Mouse (Mus musculus) MEL (cell line): Measurements from ENCODE around the gene Adgb.

ENCODE experiments used
- CTCF ChIP-seq, 3 experiments: IDR thresholded peaks in 2 of 3; conservative IDR thresholded peaks in 1 of 3; 2 replicates each; pipeline ENCODE4 v1.5.1; 2011 to 2012; ENCODE audit warnings: low read length in 3 of 3, low read depth in 2 of 3, mild to moderate bottlenecking in 2 of 3, improper control_type of control experiment in 1 of 3, inconsistent platforms in 1 of 3, mixed read lengths in 1 of 3, moderate library complexity in 1 of 3; ENCODE audit not compliant: control insufficient read depth in 1 of 3, insufficient read depth in 1 of 3, poor library complexity in 1 of 3, severe bottlenecking in 1 of 3
- EP300 ChIP-seq, 2 experiments: IDR thresholded peaks; 2 replicates each; pipeline ENCODE4 v1.6.1; 2011; ENCODE audit warnings: improper control_type of control experiment in 2 of 2, low read length in 2 of 2, low read depth in 1 of 2, mild to moderate bottlenecking in 1 of 2
- GATA1 ChIP-seq: IDR thresholded peaks from 2 replicates; pipeline ENCODE4 v1.6.1; 2011; ENCODE audit warnings: low read depth, low read length, improper control_type of control experiment
- MAX ChIP-seq: IDR thresholded peaks from 2 replicates; pipeline ENCODE4 v1.6.1; 2011; ENCODE audit warnings: low read length, improper control_type of control experiment
- MYB ChIP-seq: IDR thresholded peaks from 2 replicates; pipeline ENCODE4 v1.6.1; 2011; ENCODE audit warnings: mild to moderate bottlenecking, low read depth, low read length, improper control_type of control experiment
- POLR2A ChIP-seq, 2 experiments: IDR thresholded peaks; 2 replicates each; pipeline ENCODE4 v1.6.1; 2011 to 2012; ENCODE audit warnings: low read length in 2 of 2, mild to moderate bottlenecking in 2 of 2, control low read depth in 1 of 2, improper control_type of control experiment in 1 of 2, low read depth in 1 of 2, moderate library complexity in 1 of 2; ENCODE audit not compliant: control insufficient read depth in 1 of 2, insufficient read depth in 1 of 2, poor library complexity in 1 of 2
- RCOR1 ChIP-seq: IDR thresholded peaks from 2 replicates; pipeline ENCODE4 v1.6.1; 2012; ENCODE audit warnings: low read depth, mild to moderate bottlenecking, inconsistent platforms, low read length, improper control_type of control experiment
- UBTF ChIP-seq: IDR thresholded peaks from 2 replicates; pipeline ENCODE4 v1.6.1; 2012; ENCODE audit warnings: low read depth, mild to moderate bottlenecking, inconsistent platforms, low read length, improper control_type of control experiment, moderate library complexity, borderline replicate concordance; ENCODE audit not compliant: insufficient read depth
- ZMIZ1 ChIP-seq: IDR thresholded peaks from 2 replicates; pipeline ENCODE4 v1.6.1; 2012; ENCODE audit warnings: low read depth, mild to moderate bottlenecking, inconsistent platforms, low read length, improper control_type of control experiment, moderate library complexity

GRCm38 (mm10) chr10:10429032-10429431 is 43.1 kb downstream of the Adgb start:
- TF ChIP-seq CTCF (IDR thresholded peaks at IDR 0.05 in 2 of 3, conservative IDR thresholded peaks at IDR 0.05 in 1 of 3; ENCODE audit: control insufficient read depth in 1 of 3, insufficient read depth in 1 of 3, low read depth in 2 of 3, low read length in 3 of 3, poor library complexity in 1 of 3, severe bottlenecking in 1 of 3) (no peak), POLR2A (IDR thresholded peaks at IDR 0.05; ENCODE audit: control insufficient read depth in 1 of 2, insufficient read depth in 1 of 2, low read depth in 1 of 2, low read length in 2 of 2, poor library complexity in 1 of 2) (no peak), RCOR1 (no peak), MYB (no peak), GATA1 (no peak), UBTF (no peak), MAX (no peak), EP300 (IDR thresholded peaks at IDR 0.05; ENCODE audit: low read depth in 1 of 2, low read length in 2 of 2) (no peak), ZMIZ1 (no peak)
